In the genomic region with DNA sequence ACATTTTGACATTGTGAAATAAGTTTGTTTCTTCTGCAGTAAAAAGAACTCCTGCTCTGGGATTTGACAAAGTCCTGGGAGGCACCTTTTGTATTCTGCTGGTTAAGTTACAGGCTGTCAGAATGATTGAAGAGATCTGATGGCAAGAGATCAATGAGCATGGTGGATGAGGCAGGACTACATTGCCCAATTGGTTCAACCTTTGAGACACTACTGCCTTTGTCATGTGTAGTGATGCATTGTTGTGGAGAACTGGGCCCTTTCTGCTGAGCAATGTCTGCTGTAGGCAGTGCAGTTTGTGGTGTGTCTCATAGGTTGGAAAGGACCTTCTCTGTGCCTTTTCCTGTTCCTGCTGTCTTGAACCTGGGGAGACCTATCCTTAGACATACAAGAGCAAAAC, we compare ENCODE assay signal across 12 mouse cellular contexts.
"Had no signal": no experiment of that assay in that cellular context is flagged by ENCODE, and none has a peak within 500 bp of the region (broad histone marks: within the 10 kb centered on the region; RNA-seq: fewer than 3 reads in every experiment).

No protein-coding gene starts in this region.

- H3K9ac ChIP-seq: intestine, embryonic 15.5 days; limb, embryonic 12.5 days; lung, embryonic 15.5 days; midbrain, embryonic 13.5 days; neural tube, embryonic 15.5 days had no signal

- H3K4me2 ChIP-seq: intestine, embryonic 15.5 days; limb, embryonic 12.5 days; lung, embryonic 15.5 days; midbrain, embryonic 13.5 days; neural tube, embryonic 15.5 days had no signal

- H3K4me1 ChIP-seq: intestine, embryonic 15.5 days; limb, embryonic 12.5 days; lung, embryonic 15.5 days; midbrain, embryonic 13.5 days; neural tube, embryonic 15.5 days had no signal

- DNase-seq: kidney, adult 18-20 months; kidney, postnatal 25 days; liver; lung, postnatal 14 days; retina, postnatal 1 day; right cerebral cortex, postnatal 14 days; thymus, postnatal 36 days had no signal

- H3K36me3 ChIP-seq: intestine, embryonic 15.5 days; limb, embryonic 12.5 days; lung, embryonic 15.5 days; midbrain, embryonic 13.5 days; neural tube, embryonic 15.5 days had no signal

- H3K4me3 ChIP-seq: intestine, embryonic 15.5 days; limb, embryonic 12.5 days; lung, embryonic 15.5 days; midbrain, embryonic 13.5 days; neural tube, embryonic 15.5 days had no signal

- H3K27me3 ChIP-seq: intestine, embryonic 15.5 days; limb, embryonic 12.5 days; lung, embryonic 15.5 days; midbrain, embryonic 13.5 days; neural tube, embryonic 15.5 days had no signal

- ATAC-seq: intestine, embryonic 15.5 days; midbrain, embryonic 13.5 days had no signal

- H3K27ac ChIP-seq: intestine, embryonic 15.5 days; limb, embryonic 12.5 days; lung, embryonic 15.5 days; midbrain, embryonic 13.5 days; neural tube, embryonic 15.5 days had no signal

- H3K9me3 ChIP-seq: intestine, embryonic 15.5 days; limb, embryonic 12.5 days; lung, embryonic 15.5 days; midbrain, embryonic 13.5 days; neural tube, embryonic 15.5 days had no signal
